Mouse (Mus musculus): Measurements from ENCODE around the gene Sparcl1. TPM values are rescaled to one million over a fixed set of nuclear protein-coding genes. Genes with fewer than 3 reads are reported as not detected.

Sparcl1 gene
- polyA plus RNA-seq, 1 experiment, result not detected

DNA sequence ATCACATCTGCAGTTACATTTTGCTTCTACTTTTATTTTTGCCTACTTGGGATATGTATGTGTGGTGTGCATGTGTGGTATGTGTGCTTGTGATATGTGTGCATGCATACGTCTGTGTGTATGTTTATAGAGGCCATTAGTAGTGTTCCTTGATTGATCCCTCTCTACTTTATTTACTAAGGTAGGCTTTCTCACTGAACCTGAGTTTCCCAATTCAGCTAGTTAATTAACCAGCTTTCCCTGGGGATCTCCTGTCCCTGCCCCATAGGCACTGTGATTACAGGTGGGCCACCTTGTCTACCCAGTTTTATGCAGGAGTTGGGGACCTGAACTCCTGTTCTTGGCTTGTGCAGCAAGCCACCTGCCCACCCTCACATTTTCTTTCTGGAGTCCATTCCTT, 76.8 kb downstream of the Sparcl1 start:
- H3K27me3 ChIP-seq (replicated peaks), result peaks cover 4% of the 10 kb centered on the region
- no peaks in the 10 kb centered on the region for H3K36me3 ChIP-seq (replicated peaks; ENCODE audit: low read length)
- H3K4me1 ChIP-seq, result 0 out of 2 replicates have a peak, but pooled peaks cover 4% of the 10 kb centered on the region
- TF ChIP-seq FLI1 (IDR thresholded peaks at IDR 0.05; ENCODE audit: low read length) (no peak), GATA1 (IDR thresholded peaks at IDR 0.05; ENCODE audit: borderline replicate concordance, low read length) (no peak)
- H3K4me3 ChIP-seq (replicated peaks), result no peak overlapping the region
- H3K9me3 ChIP-seq, result no peaks in the 10 kb centered on the region

DNA sequence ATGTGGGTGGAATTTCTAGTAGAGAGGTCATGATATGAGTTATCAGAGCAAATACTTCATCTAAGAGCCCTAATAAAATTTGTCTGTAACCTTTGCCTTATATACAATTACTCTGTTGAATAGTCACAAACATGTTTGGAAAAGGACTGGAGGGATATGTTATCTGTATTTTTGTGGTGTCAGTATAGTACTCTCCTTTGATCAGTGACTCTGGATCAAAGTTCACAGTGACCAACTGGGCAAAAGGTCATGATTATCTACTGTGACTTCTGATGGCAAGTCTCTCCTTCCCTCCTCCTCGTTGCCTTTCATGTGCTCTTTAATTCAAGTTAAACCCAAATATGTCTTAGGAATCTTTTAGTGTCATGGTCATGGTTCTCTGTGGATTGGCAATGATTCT, 77.7 kb downstream of the Sparcl1 start:
- H3K4me1 ChIP-seq, result peaks cover 5% of the 10 kb centered on the region; the same call in 1 of the 2 replicates
- no peaks in the 10 kb centered on the region for H3K9me3 ChIP-seq
- no peak for TF ChIP-seq FLI1 (IDR thresholded peaks at IDR 0.05; ENCODE audit: low read length)
- TF ChIP-seq GATA1 (IDR thresholded peaks at IDR 0.05; ENCODE audit: borderline replicate concordance, low read length), result no peak
- H3K4me3 ChIP-seq (replicated peaks), result no peak overlapping the region
- peaks cover 4% of the 10 kb centered on the region for H3K27me3 ChIP-seq (replicated peaks)
- no peaks in the 10 kb centered on the region for H3K36me3 ChIP-seq (replicated peaks; ENCODE audit: low read length)

DNA sequence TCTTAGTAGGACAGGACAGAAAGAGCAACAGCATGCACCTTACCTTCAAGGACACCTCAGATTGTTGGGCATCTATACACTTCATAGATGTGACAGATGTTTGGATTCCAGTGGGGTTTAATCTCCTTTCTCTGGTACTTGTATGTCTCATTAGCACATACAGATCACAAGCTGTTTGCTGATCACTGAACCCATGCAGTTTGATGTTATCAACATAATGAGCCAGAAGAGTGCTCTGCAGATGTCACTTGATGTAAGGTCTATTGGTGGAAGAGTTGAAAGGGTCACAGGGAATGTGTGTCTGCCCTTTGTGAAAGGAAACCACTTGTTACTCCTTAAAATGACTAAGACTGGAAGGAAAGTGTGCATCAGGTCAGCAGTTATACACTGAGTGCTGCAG, 78.5 kb downstream of the Sparcl1 start:
- H3K4me3 ChIP-seq (replicated peaks), result no peak overlapping the region
- no peaks in the 10 kb centered on the region for H3K9me3 ChIP-seq
- H3K4me1 ChIP-seq, result peaks cover 11% of the 10 kb centered on the region; the same call in 1 of the 2 replicates
- peaks cover 4% of the 10 kb centered on the region for H3K27me3 ChIP-seq (replicated peaks)
- no peak for TF ChIP-seq FLI1 (IDR thresholded peaks at IDR 0.05; ENCODE audit: low read length)
- H3K36me3 ChIP-seq (replicated peaks; ENCODE audit: low read length), result no peaks in the 10 kb centered on the region

DNA sequence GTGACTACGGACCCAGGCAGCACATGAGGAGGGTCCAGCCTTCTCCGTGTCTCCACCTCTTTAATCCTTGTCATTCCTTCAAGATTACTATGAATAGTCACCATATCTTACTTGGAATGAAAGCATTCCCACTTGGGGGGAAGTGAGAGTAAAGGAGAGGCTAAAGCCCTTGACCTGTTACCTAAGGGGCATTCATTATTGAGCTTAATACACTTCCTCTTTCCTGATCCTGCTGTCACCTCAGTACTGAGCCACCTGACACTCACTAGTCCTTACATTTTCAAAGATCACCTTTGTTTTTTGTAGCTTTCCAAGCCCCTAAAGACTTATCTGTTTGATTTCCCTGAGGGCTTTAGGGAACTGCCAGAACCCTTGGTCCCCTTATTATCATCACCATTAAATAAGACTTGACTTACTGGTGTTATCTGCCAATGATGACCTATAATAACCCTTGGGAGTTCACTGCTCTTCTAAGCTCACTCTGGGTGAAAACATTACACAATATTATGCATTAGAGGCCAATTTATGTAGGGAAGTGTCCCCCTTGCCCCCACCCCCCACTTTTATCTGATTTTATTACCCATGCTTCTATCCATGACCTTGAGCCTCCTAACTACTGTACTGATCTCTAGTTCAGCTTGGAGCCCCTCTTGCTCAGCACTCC, 81.0 kb downstream of the Sparcl1 start:
- Histone ChIP-seq H3K4me1 (peaks cover 11% of the 10 kb centered on the region), H3K9me3 (no peaks in the 10 kb centered on the region), H3K27me3 (replicated peaks) (peaks cover 4% of the 10 kb centered on the region), H3K4me3 (replicated peaks) (no peak overlapping the region), H3K36me3 (replicated peaks; ENCODE audit: low read length) (no peaks in the 10 kb centered on the region)
- TF ChIP-seq FLI1 (IDR thresholded peaks at IDR 0.05; ENCODE audit: low read length) (no peak), GATA1 (IDR thresholded peaks at IDR 0.05; ENCODE audit: borderline replicate concordance, low read length) (no peak)

Other genes with a start within 250 kb of the Sparcl1 start
- not detected in 2 replicates for gene Klhl8, start 202.5 kb downstream of the Sparcl1 start, polyA plus RNA-seq (2012; ENCODE audit: insufficient read depth, low replicate concordance)
- not detected in 2 replicates for gene Hsd17b13, start 136.3 kb downstream of the Sparcl1 start, polyA plus RNA-seq (2012; ENCODE audit: insufficient read depth, low replicate concordance)
- 0.63 TPM in 1 of 2 replicates, not detected in the other for gene Hsd17b11, start 91.8 kb downstream of the Sparcl1 start, polyA plus RNA-seq (2012; ENCODE audit: insufficient read depth, low replicate concordance)
- gene Nudt9, start 67.4 kb downstream of the Sparcl1 start, polyA plus RNA-seq (2012; ENCODE audit: insufficient read depth, low replicate concordance), result 101 and 144 TPM in 2 replicates
- not detected in 2 replicates for gene Gm17660, start 36.1 kb downstream of the Sparcl1 start, polyA plus RNA-seq (2012; ENCODE audit: insufficient read depth, low replicate concordance)
- not detected in 2 replicates for gene Dspp, start 57.0 kb upstream of the Sparcl1 start, polyA plus RNA-seq (2012; ENCODE audit: insufficient read depth, low replicate concordance)
- not detected in 2 replicates for gene Dmp1, start 88.9 kb upstream of the Sparcl1 start, polyA plus RNA-seq (2012; ENCODE audit: insufficient read depth, low replicate concordance)
- gene Ibsp, start 185.4 kb upstream of the Sparcl1 start, polyA plus RNA-seq (2012; ENCODE audit: insufficient read depth, low replicate concordance), result not detected in 2 replicates
- not detected in 2 replicates for gene Mepe, start 211.6 kb upstream of the Sparcl1 start, polyA plus RNA-seq (2012; ENCODE audit: insufficient read depth, low replicate concordance)